Mouse (Mus musculus) forebrain, embryonic 15.5 days (tissue): ENCODE measurements at regions not wholly inside any gene's neighbourhood (a gene's known extent, or its start where the extent isn't known, plus 50 kb on each side); places are given as distances from the start of the nearest gene placed in this dataset.

Experiments used
- ATAC-seq: fragments of 200-750 bp; cut with Nextera tagmentation; replicated peaks from 2 replicates; pipeline ENCODE4 v1.8.0; 2017; ENCODE audit warnings: mild to moderate bottlenecking, moderate TSS enrichment, moderate library complexity
- H3K27ac ChIP-seq: fragments of 300-500 bp; sonication (generic); replicated peaks from 2 replicates; pipeline ENCODE4 v1.5.1; 2015; ENCODE audit warnings: mild to moderate bottlenecking, inconsistent platforms
- H3K27me3 ChIP-seq: fragments of 300-500 bp; sonication (generic); 2 replicates; pipeline ENCODE4 v1.6.1; 2015; ENCODE audit warnings: inconsistent platforms
- H3K36me3 ChIP-seq: fragments of 300-500 bp; sonication (generic); 2 replicates; pipeline ENCODE4 v1.6.1; 2015; ENCODE audit warnings: mild to moderate bottlenecking, inconsistent platforms
- H3K4me1 ChIP-seq: fragments of 300-500 bp; sonication (generic); 2 replicates; pipeline ENCODE4 v1.6.1; 2015; ENCODE audit warnings: inconsistent platforms
- H3K4me2 ChIP-seq: fragments of 300-500 bp; sonication (generic); replicated peaks from 2 replicates; pipeline ENCODE4 v1.6.1; 2015; ENCODE audit warnings: mild to moderate bottlenecking, inconsistent platforms
- H3K4me3 ChIP-seq: fragments of 300-500 bp; sonication (generic); 2 replicates; pipeline ENCODE4 v1.5.1; 2015; ENCODE audit warnings: mild to moderate bottlenecking, inconsistent platforms
- H3K9ac ChIP-seq: fragments of 300-500 bp; sonication (generic); replicated peaks from 2 replicates; pipeline ENCODE4 v1.6.1; 2015; ENCODE audit warnings: mild to moderate bottlenecking, inconsistent platforms
- H3K9me3 ChIP-seq: fragments of 300-500 bp; sonication (generic); 2 replicates; pipeline ENCODE4 v1.6.1; 2016; ENCODE audit warnings: inconsistent platforms
- WGBS: fragments of 180-500 bp; shearing (Covaris S2); methylation state at CpG from one replicate; pipeline ENCODE4 v1.1.7; 2015; ENCODE audit warnings: mixed read lengths; 5-methylcytosine and 5-hydroxymethylcytosine counted together

- no peaks in the 10 kb centered on the region for H3K36me3 ChIP-seq
- no peak overlapping the region for H3K4me3 ChIP-seq
- no peak overlapping the region for H3K27ac ChIP-seq
- H3K4me1 ChIP-seq, result no peaks in the 10 kb centered on the region
- H3K4me2 ChIP-seq, result no peak overlapping the region
- no peaks in the 10 kb centered on the region for H3K9me3 ChIP-seq
- WGBS, result 97% methylated on average over 2 of the region's 2 CpGs
- no peak for ATAC-seq
- H3K27me3 ChIP-seq, result no peaks in the 10 kb centered on the region
- H3K9ac ChIP-seq, result no peak overlapping the region
Measured at GRCm38 (mm10) chr1:186497333-186497732, 208.5 kb downstream of the Tgfb2 start.

GRCm38 (mm10) chr1:186494411-186494783, 211.4 kb downstream of the Tgfb2 start:
- 90% methylated on average over 5 of the region's 5 CpGs for WGBS
- no peak for ATAC-seq

DNA sequence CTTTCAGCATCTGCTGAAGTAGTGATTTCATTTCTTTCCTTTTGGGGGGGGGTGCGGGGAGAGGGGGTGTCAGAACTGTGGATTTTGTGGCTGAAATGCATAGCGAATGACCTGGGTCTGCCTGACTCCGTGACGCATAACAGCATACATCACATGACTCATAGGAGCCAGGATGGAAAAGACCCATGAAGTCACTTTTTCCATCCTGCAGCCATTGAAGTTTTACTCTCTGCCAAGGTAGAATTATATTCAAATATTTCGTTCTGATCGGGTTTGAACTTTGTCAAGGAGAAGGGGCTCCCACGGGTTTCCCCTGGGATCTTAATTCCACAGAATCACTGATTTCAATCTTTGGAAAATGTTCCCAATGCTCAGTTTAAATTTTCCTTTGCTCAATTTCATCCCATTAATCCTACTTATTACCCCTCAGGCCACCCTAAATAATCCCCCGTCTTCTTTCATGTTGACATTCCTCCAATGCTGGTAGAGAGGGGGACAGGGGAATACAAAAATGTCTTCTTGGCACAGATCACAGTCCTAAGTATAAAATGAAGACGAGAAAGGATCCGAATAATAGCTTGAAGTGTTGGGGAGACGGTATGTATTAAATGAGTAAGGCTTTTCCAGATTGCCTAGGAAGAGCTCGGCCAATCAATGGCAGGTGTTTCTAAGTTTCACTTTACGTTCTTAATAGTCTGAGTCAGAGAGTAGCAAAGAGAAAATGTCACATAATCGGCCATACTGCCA, 212.0 kb downstream of the Tgfb2 start:
- Histone ChIP-seq H3K4me3 (no peak overlapping the region), H3K4me2 (no peak overlapping the region), H3K27ac (no peak overlapping the region), H3K9me3 (no peaks in the 10 kb centered on the region), H3K36me3 (no peaks in the 10 kb centered on the region), H3K9ac (no peak overlapping the region), H3K27me3 (no peaks in the 10 kb centered on the region), H3K4me1 (no peaks in the 10 kb centered on the region)
- WGBS, result 84% methylated on average over 14 of the region's 14 CpGs
- no peak for ATAC-seq

More at GRCm38 (mm10) chr1:186494411-186494783, 211.4 kb downstream of the Tgfb2 start:
- Histone ChIP-seq H3K9ac (no peak overlapping the region), H3K27me3 (no peaks in the 10 kb centered on the region), H3K36me3 (no peaks in the 10 kb centered on the region), H3K4me1 (no peaks in the 10 kb centered on the region), H3K27ac (no peak overlapping the region), H3K4me3 (no peak overlapping the region), H3K9me3 (no peaks in the 10 kb centered on the region), H3K4me2 (no peak overlapping the region)

GRCm38 (mm10) chr1:186482177-186482576, 223.6 kb downstream of the Tgfb2 start:
- Histone ChIP-seq H3K4me3 (no peak overlapping the region), H3K9ac (no peak overlapping the region), H3K4me2 (no peak overlapping the region), H3K27ac (no peak overlapping the region), H3K9me3 (no peaks in the 10 kb centered on the region), H3K27me3 (no peaks in the 10 kb centered on the region), H3K36me3 (no peaks in the 10 kb centered on the region), H3K4me1 (no peaks in the 10 kb centered on the region)
- 63% methylated on average over 8 of the region's 8 CpGs for WGBS
- no peak for ATAC-seq

GRCm38 (mm10) chr1:186480019-186480418, 225.8 kb downstream of the Tgfb2 start:
- WGBS, result 91% methylated on average over 1 of the region's 1 CpGs
- no peaks in the 10 kb centered on the region for H3K36me3 ChIP-seq
- H3K4me3 ChIP-seq, result no peak overlapping the region
- H3K4me2 ChIP-seq, result no peak overlapping the region
- H3K9me3 ChIP-seq, result no peaks in the 10 kb centered on the region
- H3K27me3 ChIP-seq, result no peaks in the 10 kb centered on the region
- no peak for ATAC-seq
- no peak overlapping the region for H3K9ac ChIP-seq
- 0 out of 2 replicates have a peak, but pooled peaks cover under 1% of the 10 kb centered on the region for H3K4me1 ChIP-seq
- H3K27ac ChIP-seq, result no peak overlapping the region

DNA sequence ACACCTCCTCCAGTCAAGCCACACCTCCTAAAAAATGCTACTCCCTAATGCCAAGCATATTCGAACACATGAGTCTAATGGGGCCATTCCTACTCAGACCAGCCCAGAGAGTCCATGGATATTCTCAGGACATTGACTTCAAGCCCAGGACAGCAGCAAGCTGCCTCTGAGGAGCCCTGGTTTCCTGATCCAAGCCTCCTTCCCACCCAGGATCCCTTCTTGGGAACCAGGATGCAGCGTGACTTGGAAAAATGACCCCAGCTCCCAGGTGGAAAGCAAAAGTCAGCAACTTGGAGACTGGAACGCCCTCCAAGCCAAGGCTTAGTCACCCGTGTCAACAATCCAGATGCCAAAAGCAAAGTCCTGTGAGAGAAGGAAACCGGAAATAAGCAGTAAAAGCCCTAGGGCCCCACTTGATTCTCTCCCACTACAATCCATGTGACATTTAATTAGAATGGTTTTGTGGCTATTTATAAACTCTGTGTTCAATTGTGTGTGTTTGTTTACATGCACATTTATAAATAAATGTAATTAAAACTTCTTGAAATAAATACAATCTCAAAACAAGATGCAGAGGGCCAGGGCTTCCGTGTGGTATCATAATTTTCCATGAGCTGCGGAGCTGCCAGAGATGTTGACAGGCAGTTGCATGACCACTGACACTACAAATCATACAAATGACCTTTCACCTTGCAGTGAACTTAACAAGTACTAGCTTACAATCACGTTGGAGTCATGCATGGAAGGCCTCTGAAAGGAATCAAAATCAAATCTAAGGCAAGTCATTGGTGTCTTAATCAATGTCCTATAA, 227.2 kb downstream of the Tgfb2 start:
- Histone ChIP-seq H3K9me3 (no peaks in the 10 kb centered on the region), H3K27me3 (no peaks in the 10 kb centered on the region), H3K4me3 (no peak overlapping the region), H3K4me2 (no peak overlapping the region), H3K27ac (no peak overlapping the region), H3K9ac (no peak overlapping the region), H3K36me3 (no peaks in the 10 kb centered on the region), H3K4me1 (peaks cover 6% of the 10 kb centered on the region)
- no peak for ATAC-seq
- WGBS, result 87% methylated on average over 8 of the region's 8 CpGs

- Histone ChIP-seq H3K4me3 (no peak overlapping the region), H3K27ac (peak overlapping the region; percentile 34), H3K9me3 (no peaks in the 10 kb centered on the region), H3K36me3 (no peaks in the 10 kb centered on the region), H3K27me3 (no peaks in the 10 kb centered on the region), H3K9ac (no peak overlapping the region), H3K4me2 (no peak overlapping the region), H3K4me1 (peaks cover 6% of the 10 kb centered on the region)
- WGBS, result 21% methylated on average over 2 of the region's 2 CpGs
- ATAC-seq, result peak; percentile 80
Measured at GRCm38 (mm10) chr1:186474844-186475243, 230.9 kb downstream of the Tgfb2 start.

DNA sequence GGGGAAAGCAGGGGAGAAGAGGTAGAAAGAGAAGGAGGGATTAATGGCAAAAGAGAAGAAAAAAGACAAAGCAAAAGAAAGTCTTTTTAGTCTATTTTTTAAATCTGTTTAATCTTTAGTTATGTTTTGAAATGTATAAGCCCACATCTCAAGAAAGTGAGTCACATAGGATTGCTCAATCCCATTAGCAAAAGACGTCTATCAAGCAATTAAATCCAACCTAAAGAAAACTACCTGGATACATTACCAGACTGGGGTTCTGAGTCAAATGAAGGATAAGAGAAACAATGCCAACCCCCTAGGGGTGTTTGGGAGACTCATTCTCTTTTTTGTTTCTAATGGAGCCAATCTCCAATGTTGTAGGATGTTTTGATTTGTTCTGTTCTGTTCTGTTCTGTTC, 231.4 kb downstream of the Tgfb2 start:
- ATAC-seq, result no peak
- Histone ChIP-seq H3K9me3 (no peaks in the 10 kb centered on the region), H3K27me3 (no peaks in the 10 kb centered on the region), H3K36me3 (no peaks in the 10 kb centered on the region), H3K4me1 (peaks cover 6% of the 10 kb centered on the region), H3K4me3 (no peak overlapping the region), H3K9ac (no peak overlapping the region), H3K27ac (peak overlapping the region; percentile 34), H3K4me2 (no peak overlapping the region)
- WGBS, result 10% methylated on average over 1 of the region's 1 CpGs

GRCm38 (mm10) chr1:186472955-186473354, 232.8 kb downstream of the Tgfb2 start:
- Histone ChIP-seq H3K9me3 (no peaks in the 10 kb centered on the region), H3K4me1 (peaks cover 6% of the 10 kb centered on the region), H3K27ac (no peak overlapping the region), H3K4me2 (no peak overlapping the region), H3K27me3 (no peaks in the 10 kb centered on the region), H3K9ac (no peak overlapping the region), H3K4me3 (no peak overlapping the region), H3K36me3 (no peaks in the 10 kb centered on the region)
- no peak for ATAC-seq
- WGBS, result 83% methylated on average over 10 of the region's 10 CpGs

- no peak overlapping the region for H3K9ac ChIP-seq
Measured at GRCm38 (mm10) chr1:186465526-186465925, 240.3 kb downstream of the Tgfb2 start.

GRCm38 (mm10) chr1:186460742-186461141, 245.0 kb downstream of the Tgfb2 start:
- no peak overlapping the region for H3K4me2 ChIP-seq
- 88% methylated on average over 10 of the region's 10 CpGs for WGBS
- no peaks in the 10 kb centered on the region for H3K27me3 ChIP-seq
- no peaks in the 10 kb centered on the region for H3K4me1 ChIP-seq
- H3K9me3 ChIP-seq, result no peaks in the 10 kb centered on the region
- no peak overlapping the region for H3K27ac ChIP-seq
- no peaks in the 10 kb centered on the region for H3K36me3 ChIP-seq
- no peak overlapping the region for H3K4me3 ChIP-seq
- H3K9ac ChIP-seq, result no peak overlapping the region
- ATAC-seq, result no peak

More at GRCm38 (mm10) chr1:186465526-186465925, 240.3 kb downstream of the Tgfb2 start:
- H3K36me3 ChIP-seq, result no peaks in the 10 kb centered on the region
- no peak overlapping the region for H3K4me3 ChIP-seq
- H3K4me2 ChIP-seq, result no peak overlapping the region
- no peaks in the 10 kb centered on the region for H3K9me3 ChIP-seq
- 92% methylated on average over 5 of the region's 5 CpGs for WGBS
- H3K4me1 ChIP-seq, result no peaks in the 10 kb centered on the region
- H3K27ac ChIP-seq, result no peak overlapping the region
- no peaks in the 10 kb centered on the region for H3K27me3 ChIP-seq
- no peak for ATAC-seq

DNA sequence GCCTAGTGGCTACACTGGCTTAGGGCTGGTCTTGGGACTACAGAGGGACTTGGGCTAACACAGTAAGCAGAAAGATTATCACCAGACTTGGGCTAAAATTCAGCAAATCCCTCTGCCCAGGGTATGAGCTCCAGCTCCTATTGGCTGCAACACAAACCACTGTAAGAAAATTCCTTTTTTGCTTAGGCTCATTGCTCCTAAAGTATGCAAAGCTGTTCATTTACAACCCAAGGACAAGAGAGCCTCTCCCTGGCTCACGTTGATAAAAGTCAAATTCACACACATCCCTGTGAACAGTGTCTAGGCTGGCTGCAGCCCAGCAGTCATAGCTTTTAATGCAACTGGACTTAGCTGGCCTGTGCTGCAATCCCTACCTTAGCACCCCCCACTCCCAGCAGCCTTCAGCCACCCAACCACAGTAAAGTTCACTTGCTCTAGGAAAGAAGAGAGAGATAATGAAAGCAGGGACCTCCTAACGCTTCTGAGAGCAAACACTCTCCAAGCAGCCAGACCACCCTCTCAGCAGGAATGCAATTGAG, 247.6 kb downstream of the Tgfb2 start:
- ATAC-seq, result no peak
- 28% methylated on average over 2 of the region's 2 CpGs for WGBS

More for the DNA sequence above, 247.6 kb downstream of the Tgfb2 start:
- Histone ChIP-seq H3K9me3 (no peaks in the 10 kb centered on the region), H3K27me3 (no peaks in the 10 kb centered on the region), H3K36me3 (no peaks in the 10 kb centered on the region), H3K4me1 (no peaks in the 10 kb centered on the region), H3K9ac (no peak overlapping the region), H3K4me3 (no peak overlapping the region), H3K27ac (no peak overlapping the region), H3K4me2 (no peak overlapping the region)
